Mouse (Mus musculus) ES-Bruce4 (cell line): Measurements from ENCODE around the gene BC004004.

ENCODE experiments used
- CTCF ChIP-seq: IDR thresholded peaks from one replicate; pipeline ENCODE4 v1.8.1; 2011; ENCODE audit warnings: low read depth, low read length
- EP300 ChIP-seq: IDR thresholded peaks from 2 replicates; pipeline ENCODE4 v1.6.1; 2011; ENCODE audit warnings: low read depth, low read length; ENCODE audit not compliant: insufficient read depth
- POLR2A ChIP-seq: IDR thresholded peaks from one replicate; pipeline ENCODE4 v1.8.1; 2011; ENCODE audit warnings: low read length; ENCODE audit not compliant: insufficient read depth

- TF ChIP-seq CTCF (no peak), EP300 (no peak), POLR2A (no peak)
These were observed 23.7 kb upstream of the BC004004 start for GRCm38 (mm10) chr17:29244912-29245311.
